ENCODE assay signal across 8 mouse cellular contexts in genomic region chr5:134539891-134540290, GRCm38 (mm10). TPM values are rescaled to one million over a fixed set of nuclear protein-coding genes. Genes with fewer than 3 reads are reported as not detected.
DNase-seq lines count a peak whose midpoint lies in the region; ATAC-seq and TF ChIP-seq lines count a peak whose summit lies in the region.

No protein-coding gene starts in this region.

- 13% methylated on average over 3 of the region's 3 CpGs for WGBS in liver, embryonic 14.5 days (ENCODE audit: insufficient replicate concordance)
- WGBS in neural tube, embryonic 13.5 days: 11% methylated on average over 3 of the region's 3 CpGs

- peak overlapping the region; percentile 95 for H3K27ac ChIP-seq in brown adipose tissue, adult 24 weeks (replicated peaks; ENCODE audit: low read depth, low read length)
- no peak overlapping the region for H3K27ac ChIP-seq in liver, embryonic 14.5 days
- H3K27ac ChIP-seq in neural tube, embryonic 13.5 days (replicated peaks): peak overlapping the region; percentile 13

- H3K4me1 ChIP-seq in megakaryocyte, embryonic 14.5 days: peaks cover 64% of the 10 kb centered on the region
- H3K4me1 ChIP-seq in brown adipose tissue, adult 24 weeks (ENCODE audit: control insufficient read depth, insufficient read depth, insufficient read length, low read length): peaks cover 35% of the 10 kb centered on the region
- peaks cover 0 to 13% of the 10 kb centered on the region in 2 experiments; a peak in 2 of 4 replicates for H3K4me1 ChIP-seq in liver, embryonic 14.5 days (replicated peaks; ENCODE audit: control insufficient read depth in 2 of 2, insufficient read depth in 2 of 2, low read length in 1 of 2)
- peaks cover 45% of the 10 kb centered on the region for H3K4me1 ChIP-seq in neural tube, embryonic 13.5 days (replicated peaks)

- peaks cover 51% of the 10 kb centered on the region for H3K36me3 ChIP-seq in megakaryocyte, embryonic 14.5 days (replicated peaks; ENCODE audit: low read length)
- no peaks in the 10 kb centered on the region for H3K36me3 ChIP-seq in liver, embryonic 14.5 days (replicated peaks; ENCODE audit: control insufficient read depth, insufficient read depth, low read depth)
- peaks cover 46% of the 10 kb centered on the region for H3K36me3 ChIP-seq in neural tube, embryonic 13.5 days

- DNase-seq in gastrocnemius, postnatal 25 days: peak; percentile 82
- peak; percentile 48 for DNase-seq in induced T-regulatory cell, adult 2 months (ENCODE audit: low read depth)
- DNase-seq in liver, embryonic 14.5 days (ENCODE audit: low read depth in 3 of 3, low spot score in 3 of 3): no peak
- DNase-seq in spleen, postnatal 4 days (ENCODE audit: low spot score in 2 of 2): no peak

- no peak for TF ChIP-seq CTCF in liver, embryonic 14.5 days (IDR thresholded peaks at IDR 0.05; ENCODE audit: low read depth)

- no peak overlapping the region for H3K9ac ChIP-seq in liver, embryonic 14.5 days (replicated peaks)
- H3K9ac ChIP-seq in neural tube, embryonic 13.5 days: no peak overlapping the region

- peak overlapping the region; percentile 77 for H3K4me3 ChIP-seq in megakaryocyte, embryonic 14.5 days (replicated peaks)
- no peak overlapping the region for H3K4me3 ChIP-seq in brown adipose tissue, adult 24 weeks (ENCODE audit: insufficient read depth, low read depth, low read length)
- no peak overlapping the region for H3K4me3 ChIP-seq in liver, embryonic 14.5 days (ENCODE audit: insufficient read depth in 1 of 2, low read depth in 2 of 2, low read length in 2 of 2)
- H3K4me3 ChIP-seq in neural tube, embryonic 13.5 days: no peak overlapping the region

- H3K27me3 ChIP-seq in megakaryocyte, embryonic 14.5 days (replicated peaks): no peaks in the 10 kb centered on the region
- no peaks in the 10 kb centered on the region for H3K27me3 ChIP-seq in liver, embryonic 14.5 days (ENCODE audit: control insufficient read depth, insufficient read depth, low read length)
- H3K27me3 ChIP-seq in neural tube, embryonic 13.5 days: no peaks in the 10 kb centered on the region

- no peak overlapping the region for H3K4me2 ChIP-seq in liver, embryonic 14.5 days (ENCODE audit: low read depth)
- no peak overlapping the region for H3K4me2 ChIP-seq in neural tube, embryonic 13.5 days

- H3K9me3 ChIP-seq in megakaryocyte, embryonic 14.5 days: peaks cover 8% of the 10 kb centered on the region
- H3K9me3 ChIP-seq in liver, embryonic 14.5 days (ENCODE audit: control insufficient read depth, low read length): no peaks in the 10 kb centered on the region
- H3K9me3 ChIP-seq in neural tube, embryonic 13.5 days: no peaks in the 10 kb centered on the region

- no peak for TF ChIP-seq EP300 in liver, embryonic 14.5 days (IDR thresholded peaks at IDR 0.05; ENCODE audit: low read depth)

- ATAC-seq in megakaryocyte, adult 5-6 weeks (ENCODE audit: poor library complexity, severe bottlenecking): no peak
- peak; percentile 67 for ATAC-seq in liver, embryonic 14.5 days (ENCODE audit: insufficient read depth)
- peak; percentile 60; the same call in 1 of the 2 replicates for ATAC-seq in neural tube, embryonic 13.5 days (ENCODE audit: low read depth)

RNA-seq across cellular contexts. Expression of gene Clip2, which starts 12.3 kb away (rescaled TPM):
- 32.0 and 86.2 TPM in 2 replicates for polyA plus RNA-seq in megakaryocyte, embryonic 14.5 days (2012; ENCODE audit: insufficient read depth, low replicate concordance)
- 1.8 and 1.9 TPM in 2 replicates for total RNA-seq in megakaryocyte, adult 5-6 weeks (2015)
- total RNA-seq in megakaryocyte, adult 5-6 weeks (2017): 3.7 and 6.7 TPM in 2 replicates
- polyA plus RNA-seq in brown adipose tissue, adult 24 weeks (2012; ENCODE audit: insufficient read depth, insufficient read length, missing spikeins): 4.0 and 6.9 TPM in 2 replicates
- 1 to 10 TPM; 3.6 to 4.0 TPM for total RNA-seq in gastrocnemius, postnatal 25 days (2021)
- 1.5 and 1.8 TPM in 2 replicates for polyA plus RNA-seq in liver, embryonic 14.5 days (2012; rRNA removed)
- 0.36 and 0.47 TPM in 2 replicates for polyA plus RNA-seq in liver, embryonic 14.5 days (2014; fragmentation: Nextera tagmentation; extraction: Ambion mirVana)
- 11.9 and 12.6 TPM in 2 replicates for polyA plus RNA-seq in neural tube, embryonic 13.5 days (2015; fragmentation: Nextera tagmentation; extraction: Ambion mirVana)

RNA-seq across cellular contexts. Expression of gene Syna, which starts 20.1 kb away (rescaled TPM):
- not detected in 2 replicates for polyA plus RNA-seq in megakaryocyte, embryonic 14.5 days (2012; ENCODE audit: insufficient read depth, low replicate concordance)
- total RNA-seq in megakaryocyte, adult 5-6 weeks (2015): not detected in 2 replicates
- not detected in 2 replicates for total RNA-seq in megakaryocyte, adult 5-6 weeks (2017)
- polyA plus RNA-seq in brown adipose tissue, adult 24 weeks (2012; ENCODE audit: insufficient read depth, insufficient read length, missing spikeins): not detected in 2 replicates
- total RNA-seq in gastrocnemius, postnatal 25 days (2021): not detected
- not detected in 2 replicates for polyA plus RNA-seq in liver, embryonic 14.5 days (2012; rRNA removed)
- not detected in 2 replicates for polyA plus RNA-seq in liver, embryonic 14.5 days (2014; fragmentation: Nextera tagmentation; extraction: Ambion mirVana)
- polyA plus RNA-seq in neural tube, embryonic 13.5 days (2015; fragmentation: Nextera tagmentation; extraction: Ambion mirVana): 0.31 and 0.85 TPM in 2 replicates

RNA-seq across cellular contexts. Expression of gene Rfc2, which starts 41.3 kb away (rescaled TPM):
- polyA plus RNA-seq in megakaryocyte, embryonic 14.5 days (2012; ENCODE audit: insufficient read depth, low replicate concordance): 9.1 and 35.0 TPM in 2 replicates
- 161 and 172 TPM in 2 replicates for total RNA-seq in megakaryocyte, adult 5-6 weeks (2015)
- total RNA-seq in megakaryocyte, adult 5-6 weeks (2017): 110 and 115 TPM in 2 replicates
- polyA plus RNA-seq in brown adipose tissue, adult 24 weeks (2012; ENCODE audit: insufficient read depth, insufficient read length, missing spikeins): 29.7 and 32.3 TPM in 2 replicates
- total RNA-seq in gastrocnemius, postnatal 25 days (2021): 10 to 100 TPM; 13.9 to 14.1 TPM
- polyA plus RNA-seq in liver, embryonic 14.5 days (2012; rRNA removed): 68.1 and 102 TPM in 2 replicates
- 180 and 217 TPM in 2 replicates for polyA plus RNA-seq in liver, embryonic 14.5 days (2014; fragmentation: Nextera tagmentation; extraction: Ambion mirVana)
- 184 and 214 TPM in 2 replicates for polyA plus RNA-seq in neural tube, embryonic 13.5 days (2015; fragmentation: Nextera tagmentation; extraction: Ambion mirVana)

Comparison
In these comparisons a context has a peak if more than half of its experiments do, and no peak if none do; other contexts are left out.
1. DNase-seq: peak in gastrocnemius, postnatal 25 days (single experiment) and induced T-regulatory cell, adult 2 months (single experiment); none in liver, embryonic 14.5 days (0 of 3) and spleen, postnatal 4 days (0 of 2).